Mouse (Mus musculus): Measurements from ENCODE around the gene Arhgef10l.

- peak; percentile 29; the same call in 1 of the 2 replicates for TF ChIP-seq CTCF (IDR thresholded peaks at IDR 0.05; ENCODE audit: extremely low read depth, insufficient read length, insufficient replicate concordance, low read depth, low read length)
- no peak for TF ChIP-seq POLR2A (IDR thresholded peaks at IDR 0.05; ENCODE audit: low read depth, low read length)
Observed at GRCm38 (mm10) chr4:140617391-140618385, 48.1 kb downstream of the Arhgef10l start.
